Mouse (Mus musculus) neural tube, embryonic 11.5 days (tissue): ENCODE results near the gene Timm8b. TPM values are rescaled to one million over a fixed set of nuclear protein-coding genes. Genes with fewer than 3 reads are reported as not detected.
A peak's percentile ranks its signal among the peaks of the same experiment; 100 is the strongest.

Experiments used
- ATAC-seq: fragments of 200-750 bp; cut with Nextera tagmentation; 2 replicates; pipeline ENCODE4 v1.8.0; 2017; ENCODE audit warnings: moderate number of reproducible peaks, mild to moderate bottlenecking, moderate TSS enrichment, moderate library complexity; ENCODE audit not compliant: insufficient read depth, low FRiP score, low TSS enrichment
- DNase-seq: peaks from one replicate; pipeline ENCODE4 v3.0.0-alpha.2; 2015; ENCODE audit warnings: low spot score
- H3K27ac ChIP-seq: fragments of 300-500 bp; sonication (generic); 2 replicates; pipeline ENCODE4 v1.5.1; 2014; ENCODE audit warnings: low read depth, mild to moderate bottlenecking, low read length
- H3K27me3 ChIP-seq: fragments of 300-500 bp; sonication (generic); 2 replicates; pipeline ENCODE4 v1.6.1; 2014; ENCODE audit warnings: mild to moderate bottlenecking, low read length, mixed read lengths; ENCODE audit not compliant: control insufficient read depth, insufficient read depth
- H3K36me3 ChIP-seq: fragments of 300-500 bp; sonication (generic); 2 replicates; pipeline ENCODE4 v1.6.1; 2014; ENCODE audit warnings: mild to moderate bottlenecking, low read length, moderate library complexity, mixed read lengths; ENCODE audit not compliant: control insufficient read depth, insufficient read depth
- H3K4me1 ChIP-seq: fragments of 300-500 bp; sonication (generic); 2 replicates; pipeline ENCODE4 v1.6.1; 2014; ENCODE audit warnings: low read length, mixed read lengths; ENCODE audit not compliant: control insufficient read depth, insufficient read depth
- H3K4me2 ChIP-seq: fragments of 300-500 bp; sonication (generic); 2 replicates; pipeline ENCODE4 v1.6.1; 2014; ENCODE audit warnings: low read depth, mild to moderate bottlenecking, moderate library complexity
- H3K4me3 ChIP-seq: fragments of 300-500 bp; sonication (generic); 2 replicates; pipeline ENCODE4 v1.5.1; 2014; ENCODE audit warnings: low read depth, low read length
- H3K9ac ChIP-seq: fragments of 300-500 bp; sonication (generic); 2 replicates; pipeline ENCODE4 v1.6.1; 2014; ENCODE audit warnings: mild to moderate bottlenecking, low read length
- H3K9me3 ChIP-seq: fragments of 300-500 bp; sonication (generic); 2 replicates; pipeline ENCODE4 v1.6.1; 2016; ENCODE audit warnings: low read length; ENCODE audit not compliant: control insufficient read depth
- WGBS: fragments of 180-500 bp; shearing (Covaris S2); extraction: QIAGEN DNeasy Blood & Tissue Kit; methylation state at CpG from one replicate; pipeline ENCODE4 v1.1.7; 2014; 5-methylcytosine and 5-hydroxymethylcytosine counted together
- polyA plus RNA-seq: library from polyadenylated mRNA; unstranded; fragments of >200 nt; fragmentation: Nextera tagmentation; extraction: Ambion mirVana; gene quantifications from 2 replicates; pipeline ENCODE4 v1.2.1, GENCODE M21; 2014

Timm8b gene
- polyA plus RNA-seq, 1 experiment from 2014 or later: 307 TPM

DNA sequence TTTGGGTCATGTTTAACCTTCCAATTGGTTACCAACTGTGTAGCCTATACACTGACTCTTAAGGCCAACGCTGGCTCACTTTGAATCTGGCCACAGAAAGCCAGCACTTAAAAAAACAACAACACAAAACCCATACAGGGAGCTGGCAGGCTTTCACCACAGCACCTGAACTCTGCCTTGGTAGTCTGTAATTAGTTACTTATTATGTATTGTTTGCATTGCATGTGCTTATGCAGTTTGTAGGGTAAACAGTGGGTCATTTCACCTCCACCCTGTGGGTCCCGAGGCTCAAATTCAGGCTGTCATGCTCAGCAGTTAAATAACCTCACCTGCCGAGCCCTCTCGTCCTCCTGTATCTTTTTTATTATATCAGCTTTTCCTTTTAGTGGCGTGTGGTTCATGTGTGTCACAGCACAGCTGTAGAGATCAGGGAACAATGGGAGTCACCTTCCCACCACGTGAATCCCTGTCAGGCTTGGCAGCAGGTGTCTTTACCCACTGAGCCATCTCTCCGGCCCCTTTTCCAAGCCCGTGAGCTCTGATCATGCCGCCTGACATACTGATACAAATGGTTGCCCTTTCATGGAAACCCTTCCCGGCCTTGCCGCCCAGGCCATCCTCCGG, 8.8 kb upstream of the Timm8b start:
- no peak overlapping the region for H3K4me2 ChIP-seq
- no peaks in the 10 kb centered on the region for H3K4me1 ChIP-seq
- 75% methylated on average over 12 of the region's 12 CpGs for WGBS
- H3K4me3 ChIP-seq: no peak overlapping the region
- peaks cover 6% of the 10 kb centered on the region for H3K36me3 ChIP-seq
- ATAC-seq: no peak
- H3K27me3 ChIP-seq: no peaks in the 10 kb centered on the region
- no peak overlapping the region for H3K27ac ChIP-seq
- DNase-seq: no peak
- H3K9me3 ChIP-seq: no peaks in the 10 kb centered on the region
- H3K9ac ChIP-seq: no peak overlapping the region

DNA sequence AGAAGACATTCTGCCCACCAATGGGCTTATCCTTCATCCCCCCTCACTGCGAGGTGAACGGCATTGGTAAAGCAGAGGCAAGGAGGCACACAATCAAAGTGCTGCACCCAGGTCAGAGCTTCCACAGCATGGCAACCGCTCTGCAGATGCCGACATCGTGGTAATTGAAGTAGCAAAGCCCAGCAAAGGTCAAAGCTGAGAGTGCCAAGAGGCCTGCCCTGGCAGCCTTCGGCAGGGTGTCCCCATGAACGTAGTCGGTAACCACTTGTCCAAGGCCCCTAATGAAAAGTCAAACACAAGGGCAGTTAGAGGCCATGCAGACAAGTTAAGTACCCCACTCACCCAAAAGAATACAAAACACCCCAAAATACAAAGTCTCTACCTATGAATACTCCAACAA, 6.7 kb upstream of the Timm8b start:
- no peak for ATAC-seq
- Histone ChIP-seq H3K9me3 (no peaks in the 10 kb centered on the region), H3K4me3 (no peak overlapping the region), H3K9ac (no peak overlapping the region), H3K4me2 (no peak overlapping the region), H3K36me3 (peaks cover 10% of the 10 kb centered on the region), H3K27me3 (no peaks in the 10 kb centered on the region), H3K27ac (no peak overlapping the region), H3K4me1 (peaks cover under 1% of the 10 kb centered on the region; the same call in 1 of the 2 replicates)
- DNase-seq: no peak
- WGBS: 96% methylated on average over 8 of the region's 8 CpGs

DNA sequence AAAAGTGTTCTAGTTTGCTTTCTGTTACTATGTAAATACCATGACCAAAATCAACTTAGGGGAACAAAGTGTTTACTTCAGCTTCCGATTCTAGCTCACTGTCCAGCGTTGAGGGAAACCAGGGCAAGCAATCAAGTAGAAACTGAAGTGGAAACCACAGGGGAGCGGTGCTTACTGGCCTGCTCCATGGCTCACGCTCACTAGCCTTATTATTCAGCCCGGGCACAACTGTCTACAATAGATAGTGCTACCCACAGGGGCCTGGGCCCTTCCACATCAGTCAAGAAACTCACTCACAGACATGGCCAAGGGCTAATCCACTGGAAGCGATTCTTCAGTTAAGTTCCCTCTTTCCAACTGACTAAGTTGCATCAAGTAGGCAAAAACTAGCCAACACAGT, 2.2 kb upstream of the Timm8b start:
- no peak overlapping the region for H3K4me3 ChIP-seq
- H3K27me3 ChIP-seq: no peaks in the 10 kb centered on the region
- WGBS: 94% methylated on average over 6 of the region's 6 CpGs
- no peaks in the 10 kb centered on the region for H3K9me3 ChIP-seq
- no peak overlapping the region for H3K4me2 ChIP-seq
- no peak overlapping the region for H3K9ac ChIP-seq
- ATAC-seq: no peak
- peaks cover 9% of the 10 kb centered on the region for H3K36me3 ChIP-seq
- no peak overlapping the region for H3K27ac ChIP-seq
- H3K4me1 ChIP-seq: peaks cover 16% of the 10 kb centered on the region
- DNase-seq: no peak

DNA sequence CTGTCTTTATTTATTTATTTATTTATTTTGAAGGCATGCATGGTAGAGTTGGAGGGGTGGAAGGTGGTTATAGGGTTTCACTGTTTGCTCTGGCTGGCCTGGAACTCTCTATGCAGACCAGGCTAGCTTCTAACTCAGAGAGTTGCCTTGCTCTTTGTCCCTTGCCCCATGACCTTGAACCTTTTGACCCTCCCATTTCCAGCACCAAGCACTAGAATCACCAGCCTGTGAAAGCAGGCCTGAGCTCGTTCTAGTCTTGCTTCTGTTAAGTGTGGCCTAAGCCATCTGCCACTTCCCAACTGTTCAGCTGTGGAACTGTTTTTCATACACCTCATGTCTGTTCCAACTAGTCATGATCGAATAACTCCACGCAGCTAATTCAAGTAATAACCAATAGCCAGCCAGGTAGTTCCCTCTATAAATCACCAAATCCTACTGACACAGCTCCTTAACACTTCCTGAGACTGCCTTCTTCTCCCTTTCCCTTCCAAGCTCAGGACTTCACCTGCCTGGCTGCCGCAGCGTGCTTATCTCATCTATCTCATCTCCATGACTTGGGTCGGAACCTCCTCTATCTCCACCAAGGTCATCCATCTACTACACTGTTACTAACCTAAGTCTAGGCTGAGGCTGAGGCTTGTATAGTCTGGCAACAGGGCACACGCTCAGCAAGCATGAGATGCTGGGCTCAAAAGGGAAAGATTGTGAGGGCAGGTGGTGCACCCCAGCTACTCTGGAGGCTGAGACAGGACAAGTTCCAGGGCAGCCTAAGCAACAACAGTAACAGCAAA, 1.5 kb upstream of the Timm8b start:
- ATAC-seq (no peak), DNase-seq (no peak)
- WGBS: 91% methylated on average over 7 of the region's 7 CpGs
- Histone ChIP-seq H3K36me3 (peaks cover 7% of the 10 kb centered on the region), H3K4me1 (peaks cover 16% of the 10 kb centered on the region), H3K9me3 (no peaks in the 10 kb centered on the region), H3K9ac (no peak overlapping the region), H3K4me2 (peak overlapping the region; percentile 87), H3K27ac (no peak overlapping the region), H3K27me3 (no peaks in the 10 kb centered on the region), H3K4me3 (peak overlapping the region; percentile 65)

DNA sequence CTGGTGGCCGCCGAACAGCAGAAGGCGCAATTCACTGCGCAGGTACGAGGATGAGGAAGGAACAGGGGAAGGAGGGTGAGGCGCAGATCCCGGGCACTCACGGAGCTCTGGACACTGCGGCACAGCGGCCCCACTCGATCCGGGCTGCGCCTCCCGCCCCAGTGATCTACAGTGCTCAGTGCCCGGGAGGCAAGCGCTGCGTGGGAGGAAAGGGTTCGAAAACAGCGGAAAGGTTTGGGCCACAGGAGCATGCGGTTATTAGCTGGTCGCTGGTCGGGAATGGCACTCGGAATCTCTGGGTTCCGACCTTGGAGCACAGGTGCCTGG, 251 bp downstream of the Timm8b start:
- H3K9ac ChIP-seq: peak overlapping the region; percentile 87
- no peaks in the 10 kb centered on the region for H3K27me3 ChIP-seq
- peak overlapping the region; percentile 73 for H3K4me2 ChIP-seq
- H3K9me3 ChIP-seq: no peaks in the 10 kb centered on the region
- WGBS: 2% methylated on average over 21 of the region's 24 CpGs
- H3K36me3 ChIP-seq: peaks cover 4% of the 10 kb centered on the region
- H3K27ac ChIP-seq: peak overlapping the region; percentile 81
- DNase-seq: no peak
- H3K4me3 ChIP-seq: peak overlapping the region; percentile 65
- H3K4me1 ChIP-seq: peaks cover 16% of the 10 kb centered on the region
- peak; percentile 82 for ATAC-seq

DNA sequence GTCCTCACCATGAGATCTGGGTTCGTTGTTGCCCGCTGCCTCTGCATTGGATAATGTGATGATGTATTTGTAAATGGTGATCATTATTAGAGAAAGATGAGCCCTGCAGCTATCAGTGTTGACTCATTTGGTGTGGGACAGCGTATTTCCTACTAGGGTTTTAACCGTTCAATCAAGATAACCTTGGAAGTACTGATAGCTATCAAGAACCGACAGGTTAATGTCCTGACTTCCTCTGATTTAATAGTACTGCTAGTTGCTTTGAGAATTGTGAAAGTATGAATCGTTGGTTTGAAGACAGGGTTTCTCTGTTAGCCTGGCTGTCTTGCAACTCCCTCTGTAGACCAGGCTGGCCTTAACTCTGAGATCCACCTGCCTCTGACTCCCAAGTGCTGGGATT, 628 bp downstream of the Timm8b start:
- peaks cover 4% of the 10 kb centered on the region for H3K36me3 ChIP-seq
- peak overlapping the region; percentile 73 for H3K4me2 ChIP-seq
- H3K27ac ChIP-seq: peak overlapping the region; percentile 81
- peak overlapping the region; percentile 65 for H3K4me3 ChIP-seq
- WGBS: 5% methylated on average over 6 of the region's 6 CpGs
- H3K27me3 ChIP-seq: no peaks in the 10 kb centered on the region
- H3K4me1 ChIP-seq: peaks cover 16% of the 10 kb centered on the region
- DNase-seq (no peak), ATAC-seq (no peak)
- H3K9ac ChIP-seq: peak overlapping the region; percentile 87
- no peaks in the 10 kb centered on the region for H3K9me3 ChIP-seq

DNA sequence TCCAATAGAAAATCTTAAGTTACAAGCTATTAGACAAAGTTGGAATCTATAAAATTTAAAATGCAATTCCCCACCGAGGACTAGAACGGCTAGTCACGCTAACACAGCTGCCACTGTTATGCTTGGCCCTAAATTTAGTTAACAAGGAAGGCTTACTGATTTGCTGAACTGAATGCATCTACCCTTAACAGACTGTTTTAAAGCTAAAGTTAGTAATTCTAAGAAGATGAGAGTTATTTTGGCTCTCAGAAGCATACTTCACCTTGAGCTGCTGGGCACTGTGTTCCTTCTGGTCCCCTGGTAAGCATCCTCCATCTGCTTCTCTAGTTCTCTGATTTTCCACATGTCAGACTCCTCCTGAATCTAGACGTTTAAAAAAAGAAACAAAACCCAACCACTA, 8.4 kb downstream of the Timm8b start:
- peaks cover 6% of the 10 kb centered on the region for H3K36me3 ChIP-seq
- WGBS: 90% methylated on average over 4 of the region's 4 CpGs
- no peak overlapping the region for H3K9ac ChIP-seq
- DNase-seq (no peak), ATAC-seq (no peak)
- peaks cover 7% of the 10 kb centered on the region for H3K4me1 ChIP-seq
- no peaks in the 10 kb centered on the region for H3K9me3 ChIP-seq
- no peak overlapping the region for H3K4me2 ChIP-seq
- no peaks in the 10 kb centered on the region for H3K27me3 ChIP-seq
- no peak overlapping the region for H3K4me3 ChIP-seq
- H3K27ac ChIP-seq: no peak overlapping the region

DNA sequence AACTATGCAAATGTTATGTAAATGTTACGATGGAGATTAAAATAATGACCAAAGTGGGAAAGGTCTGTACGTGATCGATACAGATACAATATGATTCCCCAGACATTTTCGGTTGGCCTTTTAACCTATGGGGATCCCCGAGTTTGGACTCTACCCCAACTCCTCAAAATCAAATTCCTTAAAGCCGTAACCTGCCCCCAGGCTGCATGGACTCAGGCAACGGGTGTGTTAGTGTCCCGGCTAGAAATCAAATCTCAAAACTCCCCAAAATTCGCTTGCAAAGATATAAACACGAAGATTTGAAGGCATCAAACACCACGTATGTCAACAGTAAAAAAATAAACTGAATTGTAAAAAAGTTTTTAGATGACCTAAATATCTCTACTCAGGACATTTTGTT, 12.5 kb downstream of the Timm8b start:
- 43% methylated on average over 11 of the region's 11 CpGs for WGBS

More for the DNA sequence above, 12.5 kb downstream of the Timm8b start:
- no peaks in the 10 kb centered on the region for H3K27me3 ChIP-seq
- no peak for DNase-seq
- H3K27ac ChIP-seq: no peak overlapping the region
- no peaks in the 10 kb centered on the region for H3K9me3 ChIP-seq
- H3K4me3 ChIP-seq: peak overlapping the region; percentile 99
- H3K4me2 ChIP-seq: peak overlapping the region; percentile 57
- peaks cover 7% of the 10 kb centered on the region for H3K4me1 ChIP-seq
- H3K9ac ChIP-seq: peak overlapping the region; percentile 92
- peaks cover 6% of the 10 kb centered on the region for H3K36me3 ChIP-seq
- no peak for ATAC-seq
